Mouse (Mus musculus) spleen, adult 12 weeks (tissue): Measurements from ENCODE around the gene Neurl4.
"Not testable (repeated sequence)": the region's sequence is repeated elsewhere in the genome, so short reads cannot be mapped to it uniquely, and the experiment has no call there.

Source experiments
- DNase-seq: peaks from one replicate; pipeline ENCODE4 v3.0.0; 2022; ENCODE audit warnings: low spot score

The Neurl4 gene

GRCm38 (mm10) chr11:69900471-69901405 lies at the start of gene Neurl4, which contains the start of gene 2810408A11Rik:
Gene Neurl4, plus strand, starts transcription at chr11:69901072.
Gene 2810408A11Rik, minus strand, starts transcription at chr11:69900987.
- peak; percentile 84 for DNase-seq

GRCm38 (mm10) chr11:69853994-69854393 lies 46.9 kb upstream of the Neurl4 start:
- peak; percentile 81 for DNase-seq

GRCm38 (mm10) chr11:69854680-69855079 lies 46.2 kb upstream of the Neurl4 start:
- DNase-seq, result no peak

DNA sequence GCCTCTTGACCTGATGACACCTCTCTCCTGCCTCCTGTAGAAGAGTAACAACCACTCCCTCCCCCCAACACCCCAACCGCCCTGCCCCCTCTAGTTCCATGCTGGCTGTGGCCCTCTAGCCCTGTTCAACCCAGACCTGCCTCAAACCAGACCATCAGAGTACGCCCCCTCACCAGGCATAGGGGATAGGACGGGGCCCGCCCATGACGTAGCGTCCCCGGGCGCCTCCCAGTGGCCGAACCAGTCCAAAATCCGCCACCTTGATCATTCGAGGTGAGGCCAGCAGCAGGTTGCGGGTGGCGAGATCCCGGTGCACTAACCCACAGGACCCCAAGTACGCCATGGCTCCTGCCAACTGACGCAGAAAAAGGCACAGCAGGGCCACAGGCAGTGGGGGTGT lies 45.5 kb upstream of the Neurl4 start:
- no peak for DNase-seq

DNA sequence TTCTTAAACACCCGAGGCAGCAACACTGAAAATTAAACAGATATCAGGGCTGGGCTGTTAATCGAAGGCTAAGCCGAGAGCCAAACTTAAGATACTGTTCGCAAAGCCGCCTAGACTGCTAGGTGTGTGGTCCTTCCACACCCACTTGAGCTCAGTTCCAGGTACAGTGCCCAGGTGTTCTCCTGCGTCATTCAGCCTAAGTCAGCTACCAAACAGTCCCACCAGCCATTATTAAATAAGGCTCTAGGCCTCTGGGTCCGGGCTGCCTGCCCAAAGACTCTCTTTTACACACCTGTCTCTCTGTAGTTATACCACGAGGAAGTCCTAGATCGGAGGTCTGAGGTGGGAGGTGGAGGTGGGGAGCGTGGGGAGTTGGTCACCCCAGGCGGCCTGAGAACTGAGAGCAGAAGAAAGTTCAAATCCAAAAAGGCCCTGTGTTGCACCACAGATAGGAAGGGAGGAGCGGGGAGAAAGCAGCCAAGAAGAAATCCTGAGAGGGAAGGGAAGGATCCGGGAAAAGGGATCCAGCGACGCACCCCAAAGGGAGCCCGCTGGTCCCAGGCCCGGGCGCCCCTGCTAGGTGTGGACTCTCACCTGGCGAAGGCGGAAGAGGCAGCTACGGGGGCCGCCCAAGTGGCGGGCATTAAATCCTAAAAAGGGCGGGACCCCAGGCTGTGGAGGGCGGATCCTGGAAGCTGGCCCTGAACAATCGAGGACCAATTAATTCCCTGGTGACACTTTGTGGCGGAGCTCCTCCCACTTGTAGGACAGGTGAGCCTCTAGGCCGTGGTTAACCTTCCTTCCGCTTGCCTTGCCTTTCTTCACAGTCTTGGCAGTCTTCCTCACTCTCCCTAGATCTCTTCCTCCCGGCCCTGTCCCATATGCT lies 42.5 kb upstream of the Neurl4 start, which contains the start of gene Tnk1:
Tnk1 (minus strand) TSS at position 618 of the 886 bp plus-strand sequence.
- peak; percentile 1 for DNase-seq

- DNase-seq, result not testable (repeated sequence)
Measured at GRCm38 (mm10) chr11:69863729-69864128, 37.1 kb upstream of the Neurl4 start.

GRCm38 (mm10) chr11:69864138-69864860 lies 36.6 kb upstream of the Neurl4 start:
- DNase-seq, result no peak

GRCm38 (mm10) chr11:69865561-69865960 lies 35.3 kb upstream of the Neurl4 start:
- DNase-seq, result no peak

DNA sequence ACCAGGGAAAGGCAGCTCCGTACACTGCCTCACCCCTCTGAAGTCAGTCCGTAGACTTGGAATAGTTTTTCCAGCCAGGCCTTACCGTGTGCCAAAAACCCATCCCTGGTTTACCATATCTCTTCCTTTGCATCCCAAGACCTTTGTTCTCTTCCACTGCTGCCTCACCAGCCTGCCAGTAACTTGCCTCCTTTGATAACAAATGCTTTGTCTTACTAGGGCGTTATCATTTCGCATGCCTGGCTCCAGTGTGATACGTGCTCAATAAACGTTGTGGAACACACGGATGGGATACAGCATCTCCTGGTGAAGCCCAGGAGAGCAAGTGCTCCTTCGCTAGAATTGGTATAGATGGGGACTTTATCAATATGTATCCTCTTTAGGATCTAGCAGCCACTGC lies 33.5 kb upstream of the Neurl4 start:
- DNase-seq, result no peak

DNA sequence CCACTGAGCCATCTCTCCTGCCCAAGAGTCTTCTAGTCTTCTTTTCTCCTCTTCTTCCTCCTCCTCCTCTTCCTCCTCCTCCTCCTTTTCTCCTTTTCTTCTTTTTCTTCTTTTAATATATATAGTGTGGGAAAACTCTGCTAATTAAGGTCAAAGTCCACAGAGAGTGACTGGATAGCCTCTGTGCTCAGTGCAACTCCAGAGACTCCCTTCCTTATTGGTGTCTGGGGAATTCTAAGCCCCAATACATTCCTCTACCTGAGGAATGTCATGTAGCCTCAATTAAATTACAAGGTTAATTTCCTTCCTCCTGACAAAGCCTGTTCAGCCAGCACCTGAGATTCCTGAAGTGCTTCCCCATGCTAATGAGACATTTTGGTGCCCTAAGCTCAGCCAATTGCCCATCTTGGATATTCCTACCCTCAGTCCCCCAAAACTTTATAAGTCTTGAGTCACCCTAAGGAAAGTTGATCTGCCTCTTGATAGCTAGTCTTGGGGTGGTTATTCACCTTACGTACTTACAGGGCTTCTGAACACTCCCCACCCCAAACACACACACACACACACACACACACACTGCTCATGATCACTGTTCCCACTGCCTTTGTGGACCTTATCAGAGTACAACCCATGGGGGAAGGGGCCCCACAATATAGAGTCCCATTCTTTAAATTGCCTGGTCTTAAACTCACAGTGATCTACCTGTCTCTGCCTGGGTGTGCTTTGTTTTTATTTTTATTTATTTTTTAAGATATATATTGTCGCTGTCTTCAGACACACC lies 30.4 kb upstream of the Neurl4 start:
- no peak for DNase-seq

GRCm38 (mm10) chr11:69871822-69872221 lies 29.1 kb upstream of the Neurl4 start:
- DNase-seq, result no peak

DNA sequence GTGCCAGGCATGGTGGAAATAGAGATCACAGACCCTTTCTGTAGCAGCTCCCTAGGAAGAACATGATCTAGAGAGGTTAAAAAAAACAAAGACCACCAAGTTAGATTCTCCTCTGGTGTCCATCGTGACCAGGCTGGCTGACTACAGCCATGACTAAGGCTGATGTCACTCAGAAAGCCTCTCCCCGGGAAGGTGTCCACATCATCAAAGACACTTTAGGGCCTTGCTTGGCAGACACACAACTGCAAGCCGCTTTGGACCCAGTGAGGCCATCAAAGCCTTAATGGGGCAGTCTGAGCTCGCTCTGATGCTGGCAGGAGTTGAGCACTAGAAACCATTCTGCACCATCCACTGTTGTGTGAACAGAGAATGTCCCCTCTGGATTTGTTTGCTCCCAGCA lies 28.4 kb upstream of the Neurl4 start:
- no peak for DNase-seq

- DNase-seq, result no peak
Measured at GRCm38 (mm10) chr11:69876186-69876585, 24.7 kb upstream of the Neurl4 start.

DNA sequence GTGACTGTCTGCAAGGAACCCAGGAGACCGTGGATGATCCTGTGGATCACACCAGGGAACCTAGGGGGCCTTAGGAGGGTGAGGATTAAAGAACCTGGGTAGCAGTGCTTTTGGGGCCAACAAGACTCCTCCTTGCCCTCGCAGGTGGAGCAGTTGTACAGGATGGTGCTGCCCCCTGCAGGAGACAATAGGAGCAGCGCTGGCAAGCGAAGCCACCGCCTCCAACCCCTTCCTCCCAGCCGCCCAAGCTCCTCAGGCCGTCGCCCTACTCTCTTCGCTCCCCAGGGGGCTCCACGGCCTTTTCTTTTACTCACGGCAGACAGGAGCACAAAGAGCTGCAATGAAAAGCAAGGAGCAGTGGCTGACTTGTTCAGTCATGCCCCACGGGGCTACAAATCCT lies 24.0 kb upstream of the Neurl4 start:
- DNase-seq, result peak; percentile 78

- DNase-seq, result no peak
Measured at GRCm38 (mm10) chr11:69877878-69878277, 23.0 kb upstream of the Neurl4 start, which contains the start of gene Tmem95. Gene Tmem95, minus strand, starts transcription at chr11:69878018.

- no peak for DNase-seq
Measured at GRCm38 (mm10) chr11:69878399-69878798, 22.5 kb upstream of the Neurl4 start.

DNA sequence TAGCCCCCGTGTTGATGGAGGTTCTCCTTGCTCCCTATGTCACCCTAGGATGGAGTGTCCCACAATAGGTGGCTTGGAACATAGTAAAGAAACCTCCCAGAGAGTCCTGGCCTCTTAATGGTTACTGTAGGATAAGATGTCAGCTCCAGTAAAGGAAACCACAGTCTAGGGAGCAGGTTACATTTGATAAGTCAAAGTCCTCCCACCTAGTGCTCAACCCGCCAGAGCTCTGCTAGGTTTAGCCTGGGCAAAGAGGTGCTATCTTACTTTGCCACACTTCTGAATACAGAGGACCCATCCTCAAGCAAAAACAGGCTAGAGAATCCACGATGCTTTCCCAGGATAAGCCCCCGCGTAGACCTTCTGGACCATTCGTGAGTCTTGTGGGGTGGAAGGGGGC lies 21.9 kb upstream of the Neurl4 start:
- DNase-seq, result no peak

DNA sequence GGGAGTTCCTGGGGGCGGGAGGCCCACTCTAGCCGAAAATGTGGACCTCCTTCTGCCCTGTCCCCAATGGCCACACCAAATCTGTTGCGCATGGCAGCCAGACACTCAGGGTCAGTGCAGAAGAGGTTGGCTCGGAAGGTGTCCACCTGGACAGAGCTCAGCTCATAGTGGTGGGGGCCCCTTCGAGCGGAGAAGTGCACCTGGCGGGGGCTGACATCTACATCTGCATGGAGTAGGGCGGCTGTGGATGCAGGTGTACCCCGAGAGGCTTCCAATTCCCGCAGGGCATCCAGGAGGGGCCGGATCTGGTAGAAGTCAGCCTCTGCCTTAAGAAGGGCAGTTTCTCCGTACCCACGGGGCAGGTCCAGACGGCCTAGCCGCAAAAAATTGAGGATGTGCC lies 21.2 kb upstream of the Neurl4 start:
- no peak for DNase-seq

- DNase-seq, result peak; percentile 69
Measured at GRCm38 (mm10) chr11:69880506-69880852, 20.4 kb upstream of the Neurl4 start.

GRCm38 (mm10) chr11:69880853-69881603 lies 19.8 kb upstream of the Neurl4 start, which contains the start of gene Kctd11:
Gene Kctd11, minus strand, starts transcription at chr11:69881406.
- DNase-seq, result peak; percentile 64
